Mouse (Mus musculus): ENCODE data around the gene Tubg2.

Tubg2 gene

DNA sequence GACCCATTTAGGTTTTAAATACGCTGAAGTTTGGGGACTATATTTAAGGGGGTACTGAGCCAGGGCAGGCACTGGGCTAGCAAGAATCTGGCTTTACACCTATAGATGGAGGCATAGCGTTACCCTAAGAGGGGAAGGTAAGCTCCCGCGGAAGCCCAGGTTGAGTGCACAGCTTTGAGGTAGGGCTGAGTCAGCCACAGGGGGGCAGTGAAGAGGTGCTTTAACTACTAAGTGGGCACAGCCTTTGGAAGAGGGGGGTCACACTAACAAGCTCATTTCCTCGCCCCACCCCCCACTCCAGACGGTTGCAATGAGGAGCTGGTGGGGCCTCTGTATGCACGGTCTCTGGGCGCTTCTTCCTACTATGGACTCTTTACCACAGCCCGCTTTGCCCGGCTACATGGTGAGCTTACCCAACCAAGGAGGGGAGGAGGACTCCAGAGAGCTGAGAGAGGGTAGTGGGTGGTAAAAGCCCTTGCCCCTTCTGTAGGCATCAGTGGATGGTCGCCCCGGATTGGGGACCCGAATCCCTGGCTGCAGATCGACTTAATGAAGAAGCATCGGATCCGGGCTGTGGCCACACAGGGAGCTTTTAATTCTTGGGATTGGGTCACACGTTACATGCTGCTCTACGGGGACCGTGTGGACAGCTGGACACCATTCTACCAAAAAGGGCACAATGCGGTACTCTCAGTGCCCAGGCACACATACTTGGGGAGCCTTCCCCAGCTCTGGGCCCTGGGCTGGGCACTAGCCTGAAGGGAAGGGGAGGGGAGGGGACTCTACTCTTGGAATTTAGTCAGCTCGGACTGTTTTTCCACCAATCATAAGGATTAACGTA is 21.4 kb downstream of the Tubg2 start:
- DNase-seq (ENCODE audit: inconsistent ontology term) = peak; percentile 29

DNA sequence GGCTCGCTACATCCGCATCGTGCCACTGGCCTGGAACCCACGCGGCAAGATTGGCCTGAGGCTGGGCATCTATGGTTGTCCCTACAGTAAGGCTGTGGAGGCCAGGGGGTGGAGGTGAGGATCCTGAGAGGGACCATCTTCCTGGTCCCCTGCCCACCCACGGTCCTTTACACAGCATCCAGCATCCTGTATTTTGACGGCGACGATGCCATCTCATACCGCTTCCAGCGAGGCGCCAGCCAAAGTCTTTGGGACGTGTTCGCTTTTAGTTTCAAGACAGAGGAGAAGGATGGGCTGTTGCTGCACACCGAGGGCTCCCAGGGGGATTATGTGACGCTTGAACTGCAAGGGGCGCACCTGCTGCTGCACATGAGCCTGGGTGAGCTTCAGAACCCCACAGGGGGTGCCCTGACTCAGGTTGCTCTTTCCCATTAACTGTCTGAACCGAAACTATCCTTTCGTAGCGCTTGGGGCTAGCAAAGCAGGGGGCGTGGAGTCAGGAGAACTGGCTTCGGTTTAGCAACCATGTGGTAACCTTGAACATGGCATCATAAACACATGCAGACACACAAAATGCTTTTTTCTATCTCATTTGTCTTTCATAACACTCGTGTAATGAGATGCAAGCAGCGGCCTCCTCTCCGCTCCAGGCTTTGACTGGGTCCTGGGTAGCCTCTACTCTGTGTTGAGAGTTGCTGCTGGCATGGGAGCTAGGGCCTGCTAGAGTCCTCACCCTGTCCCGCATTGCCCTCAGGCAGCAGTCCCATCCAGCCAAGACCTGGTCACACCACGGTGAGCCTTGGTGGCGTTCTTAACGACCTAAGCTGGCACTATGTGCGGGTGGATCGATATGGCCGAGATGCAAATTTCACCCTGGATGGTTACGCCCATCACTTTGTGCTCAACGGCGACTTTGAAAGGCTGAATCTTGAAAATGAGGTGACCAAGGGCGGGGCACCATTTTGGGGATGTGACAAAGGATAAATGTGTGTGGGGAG is 22.7 kb downstream of the Tubg2 start:
- DNase-seq (ENCODE audit: inconsistent ontology term) = no peak

DNA sequence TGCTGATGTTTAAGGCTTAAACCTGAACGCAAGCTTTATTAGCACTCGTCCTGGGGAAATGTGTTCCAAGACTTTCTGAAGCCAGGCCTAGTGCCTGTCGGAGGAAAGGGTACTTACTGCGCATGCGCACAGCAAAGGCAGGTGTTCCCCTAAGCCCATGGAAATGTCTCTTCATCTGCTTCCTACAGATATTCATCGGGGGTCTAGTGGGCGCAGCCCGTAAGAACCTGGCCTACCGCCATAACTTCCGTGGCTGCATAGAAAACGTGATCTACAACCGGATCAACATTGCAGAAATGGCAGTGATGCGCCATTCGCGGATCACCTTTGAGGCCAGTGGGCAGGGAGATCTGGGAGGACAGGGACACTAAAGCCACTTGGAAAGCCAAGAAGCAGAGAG is 23.6 kb downstream of the Tubg2 start:
- no peak for DNase-seq (ENCODE audit: inconsistent ontology term)

DNA sequence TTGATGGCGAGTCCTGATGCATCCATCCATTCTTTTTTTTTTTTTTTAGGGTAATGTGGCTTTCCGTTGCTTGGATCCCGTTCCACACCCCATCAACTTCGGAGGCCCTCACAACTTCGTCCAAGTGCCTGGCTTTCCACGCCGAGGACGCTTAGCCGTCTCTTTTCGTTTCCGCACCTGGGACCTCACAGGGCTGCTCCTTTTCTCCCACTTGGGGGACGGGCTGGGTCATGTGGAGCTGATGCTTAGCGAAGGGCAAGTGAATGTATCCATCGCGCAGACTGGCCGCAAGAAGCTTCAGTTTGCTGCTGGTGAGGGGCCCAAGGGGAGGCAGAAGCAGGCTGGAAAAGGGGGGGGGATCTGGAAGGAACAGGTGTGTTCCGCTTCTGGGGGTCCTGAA is 24.6 kb downstream of the Tubg2 start:
- DNase-seq (ENCODE audit: inconsistent ontology term) = no peak

DNA sequence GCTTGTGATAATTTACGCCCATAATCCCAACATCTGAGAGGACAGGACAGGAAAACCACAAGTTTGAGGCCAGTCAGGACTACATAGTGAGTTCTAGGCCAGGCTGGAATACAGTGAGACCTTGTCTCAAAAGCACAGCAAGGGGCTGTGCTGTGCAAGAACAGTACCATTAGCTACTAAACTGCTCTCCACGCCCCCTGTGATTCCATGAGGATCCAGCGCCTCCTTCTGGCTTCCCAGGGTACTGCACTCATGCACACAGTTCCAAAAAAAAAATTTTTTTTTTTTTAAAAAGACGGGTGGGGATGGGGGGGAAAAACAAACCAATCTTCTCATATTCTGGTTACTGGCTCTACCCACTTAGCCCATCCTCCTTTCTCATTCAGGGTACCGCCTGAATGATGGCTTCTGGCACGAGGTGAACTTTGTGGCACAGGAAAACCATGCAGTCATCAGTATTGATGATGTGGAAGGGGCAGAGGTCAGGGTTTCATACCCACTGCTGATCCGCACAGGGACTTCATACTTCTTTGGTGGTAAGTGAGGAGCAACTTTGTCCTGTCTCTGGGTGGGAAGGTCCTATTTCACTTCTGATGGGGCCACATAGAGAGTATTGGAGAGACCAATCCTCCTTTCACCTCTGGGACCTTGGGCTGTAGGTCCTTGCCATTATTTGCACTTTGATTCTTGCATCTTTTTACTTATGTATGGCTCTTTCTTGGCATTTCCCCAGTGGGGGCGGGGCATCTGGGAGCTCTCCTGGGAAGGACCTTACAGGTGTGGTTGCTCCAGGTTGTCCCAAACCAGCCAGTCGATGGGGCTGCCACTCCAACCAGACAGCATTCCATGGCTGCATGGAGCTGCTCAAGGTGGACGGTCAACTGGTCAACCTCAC is 25.4 kb downstream of the Tubg2 start:
- peak; percentile 52 for DNase-seq (ENCODE audit: inconsistent ontology term)

DNA sequence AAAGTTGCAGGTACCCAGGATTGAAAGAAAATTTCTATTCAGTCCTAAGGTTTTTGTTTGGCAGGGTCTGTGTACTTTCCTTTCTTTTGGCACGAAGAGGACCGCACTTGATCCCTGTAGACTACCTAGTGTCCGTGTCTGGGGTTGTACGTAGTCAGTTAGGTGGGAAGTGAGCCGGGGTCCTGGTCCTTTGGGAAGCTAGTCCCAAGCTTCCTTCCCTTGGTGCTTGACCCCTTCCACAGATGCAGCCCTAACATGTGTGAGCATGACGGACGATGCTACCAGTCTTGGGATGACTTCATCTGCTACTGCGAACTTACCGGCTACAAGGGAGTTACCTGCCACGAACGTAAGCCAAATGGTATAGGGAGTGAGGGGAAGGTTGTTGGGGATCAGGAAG is 26.3 kb downstream of the Tubg2 start:
- no peak for DNase-seq (ENCODE audit: inconsistent ontology term)

DNA sequence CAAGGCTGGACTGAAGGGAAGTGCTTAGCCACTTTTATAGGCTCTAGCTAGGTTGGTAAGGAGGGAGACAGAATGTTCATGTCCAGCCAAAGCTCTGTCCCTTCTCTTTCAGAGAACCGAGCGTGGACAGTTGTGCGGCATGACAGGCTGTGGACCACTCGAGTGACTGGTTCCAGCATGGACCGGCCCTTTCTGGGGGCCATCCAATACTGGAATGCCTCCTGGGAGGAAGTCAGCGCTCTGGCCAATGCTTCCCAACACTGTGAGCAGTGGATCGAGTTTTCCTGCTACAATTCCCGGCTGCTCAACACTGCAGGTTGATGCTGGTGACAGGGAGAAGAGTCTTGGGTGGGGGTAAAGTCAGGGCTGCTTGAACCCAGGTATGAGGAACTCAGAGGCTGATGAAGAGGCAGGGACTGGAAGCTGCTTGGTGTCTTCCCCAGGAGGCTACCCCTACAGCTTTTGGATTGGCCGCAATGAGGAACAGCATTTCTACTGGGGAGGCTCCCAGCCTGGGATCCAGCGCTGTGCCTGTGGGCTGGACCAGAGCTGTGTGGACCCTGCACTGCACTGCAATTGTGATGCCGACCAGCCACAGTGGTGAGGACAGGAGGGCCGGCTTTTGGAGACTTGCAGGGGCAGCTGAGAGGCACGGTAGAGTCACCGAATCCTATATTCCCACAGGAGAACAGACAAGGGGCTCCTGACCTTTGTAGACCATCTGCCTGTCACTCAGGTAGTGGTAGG is 27.2 kb downstream of the Tubg2 start:
- DNase-seq (ENCODE audit: inconsistent ontology term) = no peak

DNA sequence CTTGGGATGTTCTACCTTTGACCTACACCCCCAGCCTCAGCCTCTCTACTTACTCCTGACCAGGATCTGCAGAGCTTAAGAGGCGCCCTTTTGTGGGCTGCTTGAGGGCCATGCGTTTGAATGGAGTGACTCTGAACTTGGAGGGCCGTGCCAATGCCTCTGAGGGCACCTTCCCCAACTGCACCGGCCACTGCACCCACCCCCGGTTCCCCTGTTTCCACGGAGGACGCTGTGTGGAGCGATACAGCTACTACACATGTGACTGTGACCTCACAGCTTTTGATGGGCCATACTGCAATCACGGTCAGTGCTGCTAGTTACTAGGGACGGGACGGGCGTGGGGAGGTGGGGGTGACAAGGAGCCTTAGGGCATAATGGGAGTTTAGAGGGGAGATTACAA is 29.3 kb downstream of the Tubg2 start:
- no peak for DNase-seq (ENCODE audit: inconsistent ontology term)

DNA sequence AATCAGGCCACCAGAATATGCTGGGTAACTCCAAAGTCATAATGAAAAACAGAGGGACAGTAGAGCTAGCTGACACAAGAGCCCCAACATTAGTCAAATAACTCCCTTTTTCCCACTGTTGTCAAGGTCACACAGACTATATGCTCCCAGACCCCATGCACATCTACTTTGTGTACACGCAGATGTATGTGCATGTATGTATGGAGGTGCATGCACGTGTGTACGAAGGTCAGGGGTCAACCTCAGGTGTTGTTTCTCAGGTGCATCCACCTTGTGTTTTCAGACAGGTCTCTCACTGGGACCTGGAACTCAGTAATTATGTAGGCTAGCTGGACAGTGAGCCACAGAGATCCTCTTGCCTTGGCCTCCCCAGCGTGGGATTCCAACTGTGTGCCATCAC is 29.7 kb downstream of the Tubg2 start:
- no peak for DNase-seq (ENCODE audit: inconsistent ontology term)

DNA sequence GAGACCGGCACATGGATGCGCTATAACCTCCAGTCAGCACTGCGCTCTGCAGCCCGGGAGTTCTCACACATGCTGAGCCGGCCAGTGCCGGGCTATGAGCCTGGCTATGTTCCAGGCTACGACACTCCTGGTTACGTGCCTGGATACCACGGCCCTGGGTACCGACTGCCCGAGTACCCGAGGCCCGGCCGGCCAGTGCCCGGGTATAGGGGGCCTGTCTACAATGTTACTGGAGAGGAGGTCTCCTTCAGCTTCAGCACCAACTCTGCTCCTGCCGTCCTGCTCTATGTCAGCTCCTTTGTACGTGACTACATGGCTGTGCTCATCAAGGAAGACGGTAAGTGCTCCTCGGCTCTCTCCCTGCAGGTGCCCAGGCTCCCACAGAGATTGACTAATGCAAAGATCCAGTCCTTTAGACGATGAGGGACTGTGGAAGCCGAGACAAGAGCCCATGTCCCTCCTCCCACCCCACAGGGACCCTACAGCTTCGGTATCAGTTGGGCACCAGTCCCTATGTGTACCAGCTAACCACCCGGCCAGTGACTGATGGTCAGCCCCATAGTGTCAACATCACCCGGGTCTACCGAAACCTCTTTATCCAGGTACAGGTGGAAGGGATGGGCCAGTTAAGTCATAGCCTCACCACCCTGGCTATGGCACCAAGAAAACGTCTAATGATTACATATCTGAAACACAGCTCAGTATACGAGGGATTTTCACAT is 31.0 kb downstream of the Tubg2 start:
- no peak for DNase-seq (ENCODE audit: inconsistent ontology term)

DNA sequence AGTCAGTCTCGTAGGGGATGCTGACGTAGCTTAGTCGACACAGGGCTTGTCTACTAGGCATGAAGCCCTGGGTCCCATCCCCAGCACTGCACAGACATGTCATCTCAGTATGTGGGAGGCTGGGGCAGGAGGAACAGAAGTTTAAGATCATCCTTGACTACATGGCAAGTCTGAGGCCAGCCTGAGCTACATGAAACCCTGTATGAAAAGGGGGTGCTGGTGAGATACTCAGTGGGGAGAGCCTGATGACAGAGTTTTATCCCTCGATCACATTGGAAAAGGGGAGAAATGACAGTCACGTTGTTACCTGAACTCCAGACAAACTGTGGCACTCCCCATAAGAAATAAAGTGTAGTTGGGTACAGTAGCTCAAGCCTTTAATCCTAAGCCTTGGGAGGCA is 31.8 kb downstream of the Tubg2 start:
- no peak for DNase-seq (ENCODE audit: inconsistent ontology term)

DNA sequence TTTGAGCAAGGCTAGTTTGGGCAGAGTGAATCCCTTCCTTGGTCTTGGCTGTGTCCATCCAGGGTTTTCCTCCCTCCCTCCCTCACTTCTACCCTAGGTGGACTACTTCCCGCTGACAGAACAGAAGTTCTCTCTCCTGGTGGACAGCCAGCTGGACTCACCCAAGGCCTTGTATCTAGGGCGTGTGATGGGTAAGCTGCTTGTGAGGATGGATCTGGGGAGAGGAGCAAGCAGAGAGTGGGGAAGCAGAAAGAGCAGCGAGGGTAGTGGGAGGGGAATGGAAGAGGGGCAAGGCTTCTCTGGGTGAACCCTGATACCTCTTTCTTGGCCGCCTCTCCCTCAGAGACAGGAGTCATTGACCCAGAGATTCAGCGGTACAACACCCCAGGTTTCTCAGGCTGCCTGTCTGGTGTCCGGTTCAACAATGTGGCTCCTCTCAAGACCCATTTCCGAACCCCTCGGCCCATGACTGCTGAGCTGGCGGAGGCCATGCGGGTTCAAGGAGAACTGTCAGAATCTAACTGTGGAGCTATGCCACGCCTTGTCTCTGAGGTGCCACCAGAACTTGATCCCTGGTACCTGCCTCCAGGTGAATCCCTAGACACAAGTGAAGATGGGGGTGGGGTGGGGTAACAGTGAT is 32.6 kb downstream of the Tubg2 start:
- no peak for DNase-seq (ENCODE audit: inconsistent ontology term)

DNA sequence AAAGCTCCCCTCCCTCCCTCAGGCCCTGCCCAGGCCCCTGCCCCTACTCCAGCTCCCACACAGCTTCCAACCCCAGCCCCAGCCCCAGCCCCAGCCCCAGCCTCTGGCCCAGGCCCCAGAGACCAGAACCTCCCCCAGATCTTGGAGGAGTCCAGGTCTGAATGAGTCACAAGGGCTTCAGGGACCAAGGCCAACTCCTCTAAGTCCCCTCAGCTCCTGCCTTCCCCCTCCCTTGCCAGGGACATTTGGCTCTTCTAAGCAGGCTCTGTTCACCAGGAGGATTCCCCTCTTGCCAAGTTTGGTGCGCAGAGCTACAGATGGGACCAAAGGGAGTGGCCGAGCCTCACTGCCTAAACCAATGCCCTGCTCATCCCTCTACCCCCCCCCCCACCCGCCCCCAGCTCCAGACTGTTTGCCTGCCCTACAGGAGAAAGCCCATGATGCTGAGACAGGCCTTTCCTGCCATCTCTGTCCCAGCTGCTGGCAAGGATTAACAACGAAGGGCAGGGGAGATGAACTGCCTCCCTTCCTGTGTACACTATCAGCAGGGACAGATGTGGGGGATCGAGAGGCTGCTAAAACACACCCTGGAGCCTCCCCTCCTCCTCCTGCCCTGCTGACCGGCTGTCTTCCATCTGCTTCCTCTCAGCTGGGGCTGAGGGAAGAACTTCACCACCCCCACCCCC is 33.9 kb downstream of the Tubg2 start:
- DNase-seq (ENCODE audit: inconsistent ontology term) = peak; percentile 89

DNA sequence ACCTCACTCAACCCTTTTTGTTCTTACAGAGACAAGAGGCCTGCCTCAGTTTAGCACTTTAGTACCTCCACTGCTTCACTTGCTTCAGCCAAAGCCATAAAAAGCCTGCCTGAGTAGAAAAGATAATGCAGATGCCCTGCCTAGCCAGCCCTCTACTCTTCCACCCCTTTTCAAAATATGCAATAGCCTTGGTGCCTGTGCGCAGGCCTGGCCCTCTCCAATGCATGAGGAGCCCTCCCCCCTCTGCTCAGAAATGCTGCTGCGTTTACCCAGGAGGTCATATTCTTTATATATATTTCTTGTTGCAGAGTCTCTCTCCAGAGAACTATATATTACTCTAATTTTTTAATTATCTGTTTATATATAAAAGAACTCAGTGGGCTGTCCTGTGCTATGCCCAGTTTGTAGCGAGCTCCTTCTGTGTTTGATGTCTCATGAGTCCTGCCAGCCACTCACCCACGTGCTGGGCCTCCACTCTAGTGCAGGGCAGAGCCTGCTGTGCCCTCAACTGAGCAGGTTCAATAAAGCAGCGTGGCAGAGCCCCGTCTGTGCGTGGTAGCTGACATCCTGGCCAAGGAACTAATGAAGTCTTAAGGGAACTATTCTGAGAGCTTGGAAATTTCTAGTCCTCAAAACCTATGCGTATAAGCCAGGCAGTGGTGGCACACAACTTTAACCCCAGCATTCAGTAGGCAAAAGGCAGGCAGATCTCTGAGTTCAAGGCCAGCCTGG is 34.6 kb downstream of the Tubg2 start:
- no peak for DNase-seq (ENCODE audit: inconsistent ontology term)

DNA sequence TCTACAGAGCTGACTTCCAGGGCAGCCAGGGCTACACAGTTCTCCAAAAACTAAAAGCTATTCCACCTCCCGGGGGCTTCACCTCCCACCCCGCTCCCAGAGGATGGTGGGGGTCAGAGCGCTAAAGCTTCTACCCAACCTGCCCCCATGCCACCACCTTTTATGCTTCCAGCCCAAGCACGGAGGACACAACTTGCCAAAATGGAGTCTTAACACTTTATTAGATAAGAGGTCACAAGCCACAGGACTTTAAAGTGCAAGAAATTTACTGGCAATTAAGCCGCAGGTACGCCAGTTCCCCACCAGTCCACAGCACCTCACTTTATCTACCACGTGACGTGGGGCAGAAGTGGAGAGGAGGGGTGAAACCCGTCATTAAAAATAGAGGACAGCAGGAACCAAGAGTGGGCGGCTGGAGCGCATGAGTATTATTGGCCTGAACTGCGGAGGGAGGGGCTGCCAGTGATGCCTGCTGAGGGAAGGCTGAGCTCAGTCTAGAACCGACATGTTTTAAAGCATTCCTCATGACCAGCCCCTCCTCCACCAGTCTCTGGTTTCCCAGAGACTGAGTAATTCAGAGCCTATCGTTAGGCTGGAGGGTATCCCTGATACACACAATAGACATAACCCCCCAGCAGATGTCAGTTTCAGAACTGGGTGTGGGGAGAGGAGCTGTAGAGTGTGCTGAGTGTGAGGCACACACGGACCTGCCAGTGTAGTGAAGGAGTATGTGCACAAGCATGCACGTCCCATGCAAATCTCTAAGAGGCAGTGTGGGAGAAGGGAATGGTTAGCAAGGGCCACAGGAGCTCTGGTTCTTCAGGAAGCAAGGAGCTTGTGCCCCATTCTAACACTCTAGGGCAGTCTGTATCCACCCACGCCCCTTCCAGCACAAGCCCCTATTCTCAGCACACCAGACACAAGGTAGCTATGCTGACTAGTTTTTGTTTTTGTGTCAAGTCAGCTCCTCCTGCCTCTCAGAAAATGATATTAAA is 35.5 kb downstream of the Tubg2 start:
- DNase-seq (ENCODE audit: inconsistent ontology term) = no peak

DNA sequence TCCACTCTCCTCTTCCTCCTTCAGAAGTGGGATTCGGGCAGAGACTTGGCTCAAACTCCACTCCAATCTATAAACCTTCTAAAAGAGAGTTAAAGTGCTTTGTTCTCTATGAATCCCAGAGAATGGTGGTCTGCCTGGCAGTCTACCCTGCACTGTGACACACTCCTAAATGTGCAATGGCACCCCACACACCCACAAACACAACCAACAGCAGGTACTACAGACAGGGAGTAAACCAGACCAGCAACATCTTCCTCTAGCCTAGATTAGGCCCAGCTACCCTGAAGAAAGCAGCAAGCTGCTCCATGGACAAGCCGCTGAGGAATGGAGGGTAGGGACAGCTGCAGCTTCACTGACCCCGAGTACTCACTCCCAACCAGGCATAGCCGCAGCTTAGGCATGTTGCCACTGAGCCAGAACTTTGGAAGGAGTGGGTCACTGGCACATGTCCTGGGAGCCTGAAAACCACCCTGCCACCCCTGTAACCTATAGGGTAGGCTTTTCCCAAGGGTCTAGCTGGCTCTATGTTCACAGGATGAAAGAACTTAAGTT is 36.3 kb downstream of the Tubg2 start:
- no peak for DNase-seq (ENCODE audit: inconsistent ontology term)

DNA sequence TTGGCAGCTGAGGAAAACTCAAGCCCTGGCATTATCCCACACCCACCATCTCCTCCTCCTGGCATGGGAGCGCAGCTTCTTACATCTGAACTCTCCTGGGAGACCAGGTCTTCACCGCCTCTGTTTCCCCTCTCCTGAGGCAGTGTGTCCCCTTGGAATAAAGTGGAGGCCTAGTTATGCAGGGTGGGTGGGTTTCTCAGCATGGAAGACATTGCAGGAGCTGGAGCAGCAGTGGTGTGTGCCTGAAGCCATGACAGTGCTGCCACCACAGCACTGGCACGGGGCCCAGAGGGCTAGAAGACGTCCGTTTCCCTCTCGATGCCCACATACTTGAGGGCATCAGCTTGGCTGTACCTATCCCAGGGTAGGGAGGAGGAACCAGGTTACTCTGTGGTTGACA is 36.9 kb downstream of the Tubg2 start:
- no peak for DNase-seq (ENCODE audit: inconsistent ontology term)

Data from Muller cell, postnatal 12 days (primary cell).